Mouse (Mus musculus) T-helper 1 cell (primary cell): Measurements from ENCODE around the gene Dhh.

ENCODE experiments used
- in situ Hi-C: fragments of 300-600 bp; cut with MboI, MseI; formaldehyde crosslinking; loops from one replicate; pipeline ENCODE4 v1.15.1; 2025; ENCODE audit warnings: high pct_unique_total_duplicates

Gene Dhh

DNA sequence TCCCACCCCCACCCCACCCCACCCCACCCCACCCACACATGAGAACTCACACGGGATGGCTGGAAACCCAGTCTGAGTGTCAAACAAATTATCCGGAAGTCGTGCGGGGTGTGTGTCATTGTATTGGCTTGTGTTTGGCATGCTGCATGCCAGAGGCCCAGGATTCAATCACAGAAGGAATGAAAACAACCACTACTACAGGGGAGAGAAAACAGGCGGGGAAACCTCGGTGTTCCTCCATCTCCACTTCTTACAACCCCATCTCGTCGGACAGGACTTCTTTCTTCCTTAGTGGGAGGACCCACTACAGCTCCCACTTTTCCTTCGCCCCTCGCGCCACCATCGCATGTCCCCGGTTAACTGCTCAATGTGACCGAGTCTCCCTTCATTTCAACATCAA, 18.8 kb upstream of the Dhh start:
- in situ Hi-C loops = loop anchor here (5.0 kb wide), 1 partner anchor 85 kb away; the partner anchor contains the start of gene Prkag1

DNA sequence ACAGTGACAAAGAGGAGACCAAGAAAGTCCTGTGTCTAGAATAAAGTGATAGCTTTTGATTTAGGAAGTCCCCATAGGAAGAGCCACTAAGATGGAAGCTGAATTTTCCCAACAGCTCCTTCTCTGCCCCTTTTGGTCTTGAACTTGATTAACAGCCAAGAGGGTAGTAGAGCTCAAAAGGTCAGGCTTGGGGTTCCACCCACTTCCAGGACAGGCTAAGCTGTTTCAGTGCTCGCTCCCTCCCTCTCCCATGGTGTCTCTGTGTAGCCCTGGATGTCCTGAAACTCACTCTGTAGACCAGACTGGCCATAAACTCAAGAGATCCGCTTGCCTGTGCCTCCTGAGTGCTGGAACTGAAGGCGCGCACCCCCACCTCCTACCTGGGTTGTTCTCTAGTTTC, 17.7 kb upstream of the Dhh start:
- in situ Hi-C loops = loop anchor here (5.0 kb wide), 1 partner anchor 84 kb away; the partner anchor contains the start of gene Prkag1

- in situ Hi-C loops = loop anchor here (5.0 kb wide), 1 partner anchor 83 kb away; the partner anchor contains the start of gene Prkag1
Measured at GRCm38 (mm10) chr15:98914903-98915302, 16.6 kb upstream of the Dhh start.

GRCm38 (mm10) chr15:98904692-98905091, 6.4 kb upstream of the Dhh start:
- in situ Hi-C loops = loop anchor here (5.0 kb wide), 1 partner anchor 98 kb away; no protein-coding TSS in a partner anchor

- in situ Hi-C loops = loop anchor here (5.0 kb wide), 1 partner anchor 100 kb away; no protein-coding TSS in a partner anchor
Measured at GRCm38 (mm10) chr15:98902600-98902999, 4.3 kb upstream of the Dhh start.

DNA sequence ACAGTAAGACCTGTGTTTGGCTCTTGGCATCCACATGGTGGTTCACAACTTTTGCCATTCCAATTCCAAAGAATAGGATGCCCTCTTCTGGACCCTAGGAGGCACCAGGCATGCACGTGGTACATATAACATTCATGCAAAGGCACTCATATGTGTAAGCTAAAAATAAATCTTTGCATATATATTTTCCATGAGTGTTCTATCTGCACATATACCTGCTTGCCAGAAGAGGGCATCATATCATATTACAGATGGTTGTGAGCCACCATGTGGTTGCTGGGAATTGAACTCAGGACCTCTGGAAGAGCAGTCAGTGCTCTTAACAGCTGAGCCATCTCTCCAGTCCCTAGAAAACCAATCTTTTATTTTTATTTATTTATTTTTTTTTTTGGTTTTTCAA, 3.2 kb upstream of the Dhh start:
- in situ Hi-C loops = loop anchor here (5.0 kb wide), 1 partner anchor 101 kb away; no protein-coding TSS in a partner anchor

DNA sequence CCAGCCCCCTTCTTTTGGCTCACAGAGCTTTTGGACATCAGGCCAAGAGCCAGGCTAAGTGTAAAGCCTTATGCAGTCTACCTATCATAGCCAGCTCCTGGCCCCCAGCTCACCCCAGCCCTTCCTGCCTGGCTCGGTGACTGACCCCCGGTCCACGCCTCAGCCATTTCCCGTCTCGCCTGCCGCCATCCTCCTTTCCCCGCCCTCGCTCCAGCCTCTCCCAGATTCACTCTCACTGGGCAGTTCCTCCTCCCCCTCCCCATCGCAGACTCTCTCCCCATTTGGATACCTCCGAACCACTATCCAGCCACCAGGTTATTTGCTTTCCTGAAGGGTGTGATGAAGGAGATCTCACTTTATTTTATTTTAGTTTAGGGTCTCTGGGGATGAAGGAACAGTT, 845 bp downstream of the Dhh start:
- in situ Hi-C loops = no loop called here

- in situ Hi-C loops = no loop called here
Measured at GRCm38 (mm10) chr15:98895635-98896589, 2.4 kb downstream of the Dhh start.

- in situ Hi-C loops = no loop called here
Measured at GRCm38 (mm10) chr15:98894746-98895634, 3.4 kb downstream of the Dhh start.

DNA sequence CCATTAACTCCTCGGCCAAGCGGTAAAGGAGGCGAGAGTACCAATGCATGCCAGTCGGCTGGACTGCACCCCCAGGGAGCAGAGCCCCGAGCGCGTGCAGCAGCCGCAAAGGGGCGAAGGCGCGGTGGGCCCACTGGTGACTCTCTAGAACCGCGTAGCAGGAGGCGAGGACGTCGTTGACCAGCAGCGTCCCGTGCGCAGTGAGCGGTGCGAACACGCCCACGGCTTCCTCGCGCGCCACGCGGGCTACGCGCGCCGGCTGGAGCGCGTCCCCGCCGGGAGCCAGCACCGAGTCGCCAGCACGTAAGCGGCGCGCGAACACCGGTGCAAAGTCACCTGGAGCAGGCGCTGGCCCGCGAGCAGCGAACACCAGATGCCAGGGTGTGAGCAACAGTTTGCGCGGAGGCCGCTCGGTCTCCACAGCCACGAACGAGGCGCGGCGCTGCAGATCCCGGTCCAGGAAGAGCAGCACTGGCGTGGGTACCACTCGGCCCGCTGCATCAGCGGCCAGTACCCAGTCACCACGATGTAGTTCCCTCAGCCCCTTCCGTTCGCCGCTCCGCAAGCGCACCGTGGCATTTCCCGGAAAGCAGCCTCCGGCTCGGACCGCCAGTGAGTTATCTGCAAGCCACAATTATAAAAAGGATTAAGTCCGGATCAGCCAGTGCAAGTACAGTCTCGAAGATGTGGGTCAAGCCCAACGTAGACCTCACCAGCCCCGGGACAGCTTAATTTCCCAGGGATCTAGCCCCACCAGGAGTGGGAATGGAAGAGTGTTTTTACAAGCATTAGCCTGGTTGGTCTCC, 4.2 kb downstream of the Dhh start, which contains the start of gene Rhebl1:
TSS of gene Rhebl1 (minus strand) at position 601 of the 806 bp plus-strand sequence.
- in situ Hi-C loops = no loop called here

GRCm38 (mm10) chr15:98893036-98893435, 5.3 kb downstream of the Dhh start:
- in situ Hi-C loops = no loop called here

DNA sequence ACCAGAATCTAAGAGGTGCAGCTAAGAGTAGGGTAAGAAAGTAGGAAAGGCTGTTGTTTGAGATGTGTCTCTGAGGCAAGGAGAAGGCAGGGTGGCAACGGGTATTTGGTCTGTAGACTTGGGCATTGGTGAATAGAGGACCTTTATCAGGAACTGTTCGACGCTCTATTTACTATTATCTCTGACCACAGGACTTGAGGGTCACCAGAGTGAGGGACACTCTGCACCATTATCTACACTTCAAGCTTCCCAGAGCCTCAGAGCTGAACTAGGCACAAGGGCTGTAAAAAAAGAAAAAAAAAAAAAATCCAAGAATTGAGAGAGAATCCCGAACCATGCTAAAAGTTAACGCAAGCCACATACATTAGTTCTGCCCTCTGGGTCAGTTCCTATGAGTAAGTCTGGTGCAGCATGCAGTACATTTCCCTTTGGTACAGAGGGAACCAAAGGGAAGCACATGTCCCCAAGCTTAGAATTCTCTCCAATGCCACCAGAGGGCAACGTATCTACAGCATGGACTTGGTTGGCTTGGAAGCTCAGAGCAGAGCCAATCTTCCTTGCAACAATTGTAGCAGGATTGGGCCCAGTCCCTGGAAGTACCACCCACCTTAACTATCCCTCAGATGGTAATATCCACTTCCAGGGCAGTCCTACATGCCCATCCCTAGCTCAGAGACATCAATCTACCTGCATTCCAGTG, 6.3 kb downstream of the Dhh start:
- in situ Hi-C loops = no loop called here

- in situ Hi-C loops = no loop called here
Measured at GRCm38 (mm10) chr15:98891198-98891742, 7.1 kb downstream of the Dhh start.

- in situ Hi-C loops = no loop called here
Measured at GRCm38 (mm10) chr15:98887526-98887925, 10.8 kb downstream of the Dhh start.

- in situ Hi-C loops = no loop called here
Measured at GRCm38 (mm10) chr15:98886667-98887387, 11.5 kb downstream of the Dhh start.

DNA sequence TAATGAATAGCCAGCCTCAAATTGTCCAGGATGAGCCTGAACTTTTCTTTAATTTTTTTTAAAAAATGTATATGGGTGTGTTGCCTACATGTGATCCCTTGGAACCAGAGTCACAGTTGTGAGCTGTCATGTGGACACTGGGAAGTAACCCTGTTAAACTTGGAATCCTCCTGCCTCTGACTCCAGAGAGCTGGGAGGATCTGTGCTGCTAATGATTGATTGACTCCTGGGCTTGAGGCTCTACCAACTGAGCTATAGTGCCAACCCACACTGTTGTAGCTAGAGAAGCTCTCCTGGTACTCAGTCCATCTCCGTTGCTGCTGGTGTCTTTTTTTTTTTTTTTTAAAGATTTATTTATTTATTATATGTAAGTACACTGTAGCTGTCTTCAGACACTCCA, 14.2 kb downstream of the Dhh start:
- in situ Hi-C loops = no loop called here

GRCm38 (mm10) chr15:98883661-98884060, 14.7 kb downstream of the Dhh start:
- in situ Hi-C loops = no loop called here

GRCm38 (mm10) chr15:98881656-98882008, 16.7 kb downstream of the Dhh start:
- in situ Hi-C loops = no loop called here

- in situ Hi-C loops = no loop called here
Measured at GRCm38 (mm10) chr15:98880978-98881655, 17.2 kb downstream of the Dhh start.
